Mouse (Mus musculus) stomach, postnatal 0 days (tissue): ENCODE results near the gene Ell. TPM values are rescaled to one million over a fixed set of nuclear protein-coding genes. Genes with fewer than 3 reads are reported as not detected.
A peak's percentile ranks its signal among the peaks of the same experiment; 100 is the strongest.
"Not testable (repeated sequence)": the region's sequence is repeated elsewhere in the genome, so short reads cannot be mapped to it uniquely, and the experiment has no call there.

Source experiments
- ATAC-seq: fragments of 200-750 bp; cut with Nextera tagmentation; 2 replicates; pipeline ENCODE4 v1.8.0; 2017; ENCODE audit not compliant: low FRiP score, low TSS enrichment
- DNase-seq: peaks from one replicate; pipeline ENCODE4 v3.0.0-alpha.2; 2016; ENCODE audit warnings: low spot score
- H3K27ac ChIP-seq: fragments of 300-500 bp; sonication (generic); replicated peaks from 2 replicates; pipeline ENCODE4 v1.5.1; 2014; ENCODE audit warnings: mild to moderate bottlenecking, control low read depth
- H3K27me3 ChIP-seq: fragments of 300-500 bp; sonication (generic); 2 replicates; pipeline ENCODE4 v1.6.1; 2014; ENCODE audit warnings: low read length; ENCODE audit not compliant: control insufficient read depth, insufficient read depth
- H3K36me3 ChIP-seq: fragments of 300-500 bp; sonication (generic); 2 replicates; pipeline ENCODE4 v1.6.1; 2014; ENCODE audit warnings: low read length, mixed read lengths; ENCODE audit not compliant: control insufficient read depth, insufficient read depth
- H3K4me1 ChIP-seq: fragments of 300-500 bp; sonication (generic); replicated peaks from 2 replicates; pipeline ENCODE4 v1.6.1; 2014; ENCODE audit warnings: antibody characterized with exemption; ENCODE audit not compliant: control insufficient read depth, insufficient read depth
- H3K4me2 ChIP-seq: fragments of 300-500 bp; sonication (generic); replicated peaks from 2 replicates; pipeline ENCODE4 v1.6.1; 2014; ENCODE audit warnings: low read depth, mild to moderate bottlenecking, control low read depth, moderate library complexity
- H3K4me3 ChIP-seq: fragments of 300-500 bp; sonication (generic); 2 replicates; pipeline ENCODE4 v1.5.1; 2014; ENCODE audit warnings: low read depth, low read length, control low read depth
- H3K9ac ChIP-seq: fragments of 300-500 bp; sonication (generic); 2 replicates; pipeline ENCODE4 v1.6.1; 2014; ENCODE audit warnings: mild to moderate bottlenecking, low read length, control low read depth, mixed read lengths
- H3K9me3 ChIP-seq: fragments of 300-500 bp; sonication (generic); 2 replicates; pipeline ENCODE4 v1.6.1; 2016; ENCODE audit warnings: low read length; ENCODE audit not compliant: control insufficient read depth
- CTCF ChIP-seq: IDR thresholded peaks from 2 replicates; pipeline ENCODE4 v1.5.1; 2016; ENCODE audit warnings: antibody characterized with exemption, low read depth, mild to moderate bottlenecking, moderate library complexity
- EP300 ChIP-seq: optimal IDR thresholded peaks from 2 replicates; pipeline ENCODE3; 2016; ENCODE audit warnings: antibody characterized with exemption
- WGBS: fragments of 180-500 bp; shearing (Covaris S2); extraction: QIAGEN DNeasy Blood & Tissue Kit; methylation state at CpG from one replicate; pipeline ENCODE4 v1.1.7; 2014; 5-methylcytosine and 5-hydroxymethylcytosine counted together
- polyA plus RNA-seq: library from polyadenylated mRNA; unstranded; fragments of >200 nt; fragmentation: Nextera tagmentation; extraction: Ambion mirVana; gene quantifications from 2 replicates; pipeline ENCODE4 v1.2.1, GENCODE M21; 2015

The Ell gene
- polyA plus RNA-seq, 1 experiment from 2014 or later = 11.1 TPM

- H3K36me3 ChIP-seq = peaks cover 22% of the 10 kb centered on the region
- no peak overlapping the region for H3K4me2 ChIP-seq
- H3K9ac ChIP-seq = no peak overlapping the region
- DNase-seq (no peak), ATAC-seq (0 out of 2 replicates have a peak, but pooled peaks have one; percentile 3)
- no peaks in the 10 kb centered on the region for H3K9me3 ChIP-seq
- 78% methylated on average over 9 of the region's 9 CpGs for WGBS
- H3K27me3 ChIP-seq = no peaks in the 10 kb centered on the region
- TF ChIP-seq EP300 (no peak), CTCF (no peak)
- no peak overlapping the region for H3K27ac ChIP-seq
- no peak overlapping the region for H3K4me3 ChIP-seq
- H3K4me1 ChIP-seq = no peaks in the 10 kb centered on the region
Observed at GRCm38 (mm10) chr8:70584606-70585257, 45.5 kb downstream of the Ell start.

GRCm38 (mm10) chr8:70585258-70585652, 46.0 kb downstream of the Ell start:
- H3K4me2 ChIP-seq = no peak overlapping the region
- ATAC-seq (peak; percentile 67), DNase-seq (peak; percentile 67)
- no peaks in the 10 kb centered on the region for H3K27me3 ChIP-seq
- H3K36me3 ChIP-seq = peaks cover 20% of the 10 kb centered on the region
- no peak overlapping the region for H3K27ac ChIP-seq
- no peak overlapping the region for H3K4me3 ChIP-seq
- H3K9ac ChIP-seq = no peak overlapping the region
- no peaks in the 10 kb centered on the region for H3K9me3 ChIP-seq
- 37% methylated on average over 7 of the region's 7 CpGs for WGBS
- TF ChIP-seq EP300 (no peak), CTCF (peak; percentile 87)
- H3K4me1 ChIP-seq = no peaks in the 10 kb centered on the region

GRCm38 (mm10) chr8:70587955-70588354, 48.7 kb downstream of the Ell start:
- WGBS = 96% methylated on average over 4 of the region's 4 CpGs
- not testable (repeated sequence) for DNase-seq, ATAC-seq, H3K4me2 ChIP-seq, H3K4me3 ChIP-seq, H3K9ac ChIP-seq, H3K9me3 ChIP-seq, H3K27ac ChIP-seq, H3K27me3 ChIP-seq, H3K4me1 ChIP-seq
- peaks cover 27% of the 10 kb centered on the region for H3K36me3 ChIP-seq

GRCm38 (mm10) chr8:70591569-70591968, 52.3 kb downstream of the Ell start:
- Histone ChIP-seq H3K4me1 (no peaks in the 10 kb centered on the region), H3K36me3 (peaks cover 15% of the 10 kb centered on the region; the same call in 1 of the 2 replicates), H3K27me3 (no peaks in the 10 kb centered on the region), H3K4me3 (no peak overlapping the region), H3K4me2 (no peak overlapping the region), H3K9me3 (no peaks in the 10 kb centered on the region), H3K27ac (no peak overlapping the region), H3K9ac (no peak overlapping the region)
- TF ChIP-seq CTCF (no peak), EP300 (no peak)
- WGBS = 76% methylated on average over 12 of the region's 12 CpGs
- no peak for DNase-seq
- ATAC-seq = no peak

- DNase-seq = no peak
- H3K9me3 ChIP-seq = no peaks in the 10 kb centered on the region
- TF ChIP-seq CTCF = no peak
- no peak for TF ChIP-seq EP300
- no peak for ATAC-seq
- 54% methylated on average over 8 of the region's 8 CpGs for WGBS
- peaks cover 11% of the 10 kb centered on the region; the same call in 1 of the 2 replicates for H3K36me3 ChIP-seq
- H3K4me1 ChIP-seq = 0 out of 2 replicates have a peak, but pooled peaks cover 5% of the 10 kb centered on the region
- no peak overlapping the region for H3K4me2 ChIP-seq
- H3K4me3 ChIP-seq = no peak overlapping the region
- H3K9ac ChIP-seq = no peak overlapping the region; the same call in 1 of the 2 replicates
- no peaks in the 10 kb centered on the region for H3K27me3 ChIP-seq
- H3K27ac ChIP-seq = peak overlapping the region; percentile 56
Observed at GRCm38 (mm10) chr8:70593173-70593572, 53.9 kb downstream of the Ell start.

GRCm38 (mm10) chr8:70593961-70594609, 54.8 kb downstream of the Ell start, which contains the start of gene Isyna1:
Gene Isyna1 (plus strand): TSS chr8:70594373.
- Histone ChIP-seq H3K27me3 (no peaks in the 10 kb centered on the region), H3K9ac (peak within 1 kb of the TSS; percentile 59), H3K36me3 (peaks cover 11% of the 10 kb centered on the region; the same call in 1 of the 2 replicates), H3K4me2 (peak within 1 kb of the TSS; percentile 98), H3K27ac (peak within 1 kb of the TSS; percentile 56), H3K4me3 (peak within 1 kb of the TSS; percentile 51), H3K9me3 (no peaks in the 10 kb centered on the region), H3K4me1 (peaks cover 5% of the 10 kb centered on the region; the same call in 1 of the 2 replicates)
- no peak for TF ChIP-seq EP300
- peak; percentile 18 for TF ChIP-seq CTCF
- under 1% methylated on average over 39 of the region's 40 CpGs for WGBS
- peak; percentile 80 for ATAC-seq
- DNase-seq = peak; percentile 93
